Mouse (Mus musculus): Measurements from ENCODE around the gene Aox1.
"Not testable (repeated sequence)": the region's sequence is repeated elsewhere in the genome, so short reads cannot be mapped to it uniquely, and the experiment has no call there.

Aox1 gene

DNA sequence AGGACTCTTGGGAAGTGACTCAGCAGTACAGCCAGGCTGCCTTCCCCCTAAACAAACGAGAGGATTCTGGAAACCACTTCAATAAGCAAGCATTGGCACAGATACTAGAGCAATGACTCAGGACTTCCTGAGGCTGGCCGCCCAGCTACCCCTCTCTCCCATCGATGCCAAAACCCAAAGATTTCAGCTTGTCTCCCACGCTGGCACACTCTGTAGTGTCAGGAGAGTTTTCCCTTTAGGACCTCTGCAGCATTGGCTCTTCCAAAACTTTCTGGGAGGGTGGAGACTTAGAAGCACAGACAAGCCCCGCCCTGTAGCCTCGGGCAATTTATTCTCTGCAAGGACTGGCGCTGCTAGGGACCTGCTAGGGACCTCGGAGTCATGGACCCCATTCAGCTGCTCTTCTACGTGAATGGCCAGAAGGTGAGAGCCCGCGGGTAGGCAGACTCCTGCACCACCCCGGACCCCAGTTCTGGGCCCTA lies at the start of gene Aox1:
Gene Aox1 (plus strand): TSS at position 296 of the 482 bp plus-strand sequence.
- DNase-seq (ENCODE audit: low spot score): peak; percentile 32

DNA sequence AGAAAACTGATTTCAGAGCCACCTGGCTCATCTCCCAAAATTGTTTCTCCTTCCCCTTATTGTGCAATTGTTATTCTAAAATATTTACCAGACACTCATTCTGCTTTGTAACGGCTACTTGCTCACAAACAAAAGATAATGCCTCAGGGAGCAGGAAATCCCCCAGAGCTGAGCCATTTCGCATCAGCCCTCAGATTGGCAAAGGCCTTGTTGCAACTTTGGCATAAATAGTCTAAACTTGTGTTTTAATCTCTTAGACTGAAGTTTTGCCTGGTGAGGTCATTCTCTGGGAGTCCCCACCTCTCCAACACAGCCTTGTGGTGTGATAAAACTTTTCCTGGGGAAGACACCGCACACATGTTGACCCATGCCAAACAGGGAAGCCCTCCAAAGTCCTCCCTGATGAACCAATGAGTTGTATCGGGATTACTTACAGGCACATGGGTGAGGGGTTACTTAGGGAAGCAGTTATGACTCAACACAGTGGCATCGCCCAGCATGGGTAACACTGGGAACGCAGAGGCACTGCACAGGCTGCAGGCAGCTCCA lies 40.6 kb upstream of the Aox1 start:
- no peak for DNase-seq (ENCODE audit: low spot score)

DNA sequence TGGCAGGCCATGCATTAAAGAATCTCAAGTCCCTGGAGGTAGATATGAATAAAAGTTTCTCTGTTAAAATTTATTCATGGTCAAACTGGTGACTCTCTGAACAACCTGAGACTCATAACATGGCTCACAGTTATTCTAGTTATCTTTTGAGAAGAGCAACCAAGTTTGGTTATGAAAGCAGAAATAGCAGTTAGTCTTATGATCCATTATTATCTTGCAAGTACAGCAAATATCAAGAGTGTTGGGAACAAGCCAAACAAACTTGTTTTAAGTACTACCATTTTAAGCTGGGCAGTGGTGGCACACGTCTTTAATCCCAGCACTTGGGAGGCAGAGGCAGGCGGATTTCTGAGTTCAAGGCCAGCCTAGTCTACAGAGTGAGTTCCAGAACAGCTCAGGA lies 38.5 kb upstream of the Aox1 start:
- no peak for DNase-seq (ENCODE audit: low spot score)

DNA sequence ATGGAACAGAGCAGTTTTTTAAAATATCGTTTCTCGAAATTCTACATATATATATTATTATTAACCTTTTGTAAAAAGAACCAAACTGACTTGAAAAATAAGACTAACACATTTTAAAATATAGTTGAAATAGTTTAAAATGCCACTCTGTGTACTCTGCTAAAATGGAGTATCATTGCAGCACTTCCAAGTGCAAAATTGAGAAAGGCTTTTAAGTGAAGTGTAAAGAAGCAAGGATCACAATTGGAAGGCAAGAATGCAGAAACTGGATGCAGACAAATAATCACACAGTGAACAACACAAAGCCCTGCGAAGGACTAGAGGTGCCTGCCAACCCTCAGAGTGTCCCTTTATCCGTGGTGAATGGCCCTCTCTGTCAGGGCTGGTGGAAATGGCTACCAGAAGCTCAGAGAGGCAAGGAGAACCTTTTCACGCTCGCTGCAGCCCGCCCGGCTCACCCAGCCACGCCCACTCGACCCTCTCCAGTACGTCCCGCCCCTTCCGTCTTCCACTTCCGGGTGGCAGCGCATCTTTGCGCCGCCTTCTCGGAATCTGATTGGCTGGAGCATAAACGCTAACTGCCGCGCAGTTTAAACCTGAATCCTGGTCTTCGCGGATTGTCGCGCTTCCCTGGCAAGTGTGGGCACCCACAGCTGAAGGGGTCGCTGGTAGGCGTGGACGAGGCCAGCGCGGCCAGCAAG lies 34.1 kb upstream of the Aox1 start, which contains the start of gene Sgo2a:
Gene Sgo2a (plus strand): TSS at position 540 of the 701 bp plus-strand sequence.
- DNase-seq (ENCODE audit: low spot score): peak; percentile 93

DNA sequence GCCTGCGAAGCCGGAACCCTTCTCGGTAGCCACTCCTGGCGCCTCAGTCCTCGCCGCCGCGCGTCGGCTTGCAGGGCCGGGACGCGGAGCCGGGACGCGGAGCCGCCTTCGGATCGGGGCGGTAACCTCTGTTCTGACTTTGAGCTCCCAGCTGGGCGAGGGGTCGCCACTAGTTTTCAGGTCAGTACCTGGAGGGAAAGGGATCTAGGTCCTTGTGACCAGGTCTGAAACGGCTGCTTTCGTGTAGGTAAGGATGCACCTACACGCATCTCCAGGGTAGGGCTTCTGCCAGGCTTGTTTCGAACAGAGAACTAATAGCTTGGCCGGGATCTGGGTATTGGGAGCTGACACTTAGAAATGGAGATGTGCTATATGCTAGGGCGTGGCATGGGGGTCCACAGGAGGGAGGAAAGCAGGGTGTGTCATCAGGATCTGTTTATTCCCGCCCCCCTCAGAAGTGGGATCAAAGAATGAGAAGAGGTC lies 33.6 kb upstream of the Aox1 start:
- no peak for DNase-seq (ENCODE audit: low spot score)

DNA sequence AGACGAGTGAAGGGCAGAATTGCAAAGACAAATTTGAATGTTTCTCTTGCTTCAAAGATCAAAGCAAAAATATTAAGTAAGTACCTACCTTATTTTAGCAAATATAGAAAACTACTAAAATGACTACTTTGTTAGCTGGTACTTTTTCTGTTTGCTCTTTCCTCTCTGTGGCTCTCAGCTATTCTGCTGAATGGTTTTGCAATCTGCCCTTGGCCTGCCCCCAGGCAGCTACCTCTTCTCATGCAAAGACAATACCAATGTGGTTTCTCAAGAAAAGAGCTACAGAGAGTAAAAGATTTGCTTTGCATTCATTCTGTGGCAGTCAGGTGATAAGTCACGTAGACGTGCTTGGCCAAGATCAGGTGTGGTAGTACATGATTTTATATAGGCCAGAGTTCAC lies 31.6 kb upstream of the Aox1 start:
- no peak for DNase-seq (ENCODE audit: low spot score)

DNA sequence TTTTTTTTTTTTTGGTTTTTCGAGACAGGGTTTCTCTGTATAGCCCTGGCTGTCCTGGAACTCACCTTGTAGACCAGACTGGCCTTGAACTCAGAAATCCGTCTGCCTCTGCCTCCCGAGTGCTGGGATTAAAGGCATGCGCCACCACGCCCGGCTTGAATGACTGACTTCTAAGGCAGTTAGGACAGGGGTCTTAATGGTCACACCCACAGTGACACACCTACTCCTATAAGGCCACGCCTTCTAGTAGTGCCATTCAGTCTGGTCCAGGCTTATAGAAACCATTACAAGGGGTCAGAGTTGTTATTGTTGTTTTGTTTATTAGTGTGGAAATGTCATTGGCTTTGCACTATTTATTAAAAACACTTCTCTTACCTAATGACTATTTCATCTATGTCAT lies 23.3 kb upstream of the Aox1 start:
- not testable (repeated sequence) for DNase-seq (ENCODE audit: low spot score)

DNA sequence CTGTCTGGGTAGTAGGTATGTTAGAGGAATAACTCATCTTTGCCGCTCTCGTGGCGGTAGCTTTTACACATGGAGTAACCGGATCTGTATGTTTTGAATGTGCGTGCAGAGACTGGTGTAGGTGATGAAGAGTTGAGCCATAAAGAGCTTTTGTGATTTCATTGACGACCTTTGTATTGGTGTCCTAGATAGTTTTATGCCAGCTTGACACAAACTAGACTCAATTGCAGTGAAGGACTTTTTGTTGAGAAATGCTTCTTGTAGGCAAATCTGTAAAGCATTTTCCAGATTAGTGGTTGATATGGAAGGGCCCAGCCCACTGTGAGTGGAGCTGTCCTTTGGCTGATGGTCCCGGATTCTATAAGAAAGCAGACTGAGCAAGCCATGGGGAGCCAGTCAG lies 10.9 kb upstream of the Aox1 start, which contains the start of gene Kctd18:
Gene Kctd18 (minus strand): TSS at position 101 of the 400 bp plus-strand sequence.
- no peak for DNase-seq (ENCODE audit: low spot score)

DNA sequence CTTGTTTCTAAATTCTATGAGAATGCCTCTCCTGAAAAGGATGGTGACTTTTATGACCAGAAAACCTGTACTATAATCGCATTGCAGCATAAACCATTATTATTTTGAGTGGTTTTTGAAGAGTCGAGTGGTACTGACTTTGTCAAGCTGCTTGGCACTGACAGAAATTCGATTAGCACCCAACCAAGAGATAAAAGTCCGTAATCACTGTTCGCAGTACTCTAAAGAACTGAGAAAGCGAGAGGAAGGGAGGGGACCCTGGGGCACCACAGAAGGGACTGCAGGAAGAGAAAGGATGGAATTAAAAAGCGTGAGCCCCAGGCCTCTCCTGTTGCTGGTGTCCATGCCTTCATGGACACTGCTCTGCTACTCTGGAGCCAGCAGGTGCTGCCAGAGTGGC lies 2.0 kb upstream of the Aox1 start:
- DNase-seq (ENCODE audit: low spot score): peak; percentile 17

DNA sequence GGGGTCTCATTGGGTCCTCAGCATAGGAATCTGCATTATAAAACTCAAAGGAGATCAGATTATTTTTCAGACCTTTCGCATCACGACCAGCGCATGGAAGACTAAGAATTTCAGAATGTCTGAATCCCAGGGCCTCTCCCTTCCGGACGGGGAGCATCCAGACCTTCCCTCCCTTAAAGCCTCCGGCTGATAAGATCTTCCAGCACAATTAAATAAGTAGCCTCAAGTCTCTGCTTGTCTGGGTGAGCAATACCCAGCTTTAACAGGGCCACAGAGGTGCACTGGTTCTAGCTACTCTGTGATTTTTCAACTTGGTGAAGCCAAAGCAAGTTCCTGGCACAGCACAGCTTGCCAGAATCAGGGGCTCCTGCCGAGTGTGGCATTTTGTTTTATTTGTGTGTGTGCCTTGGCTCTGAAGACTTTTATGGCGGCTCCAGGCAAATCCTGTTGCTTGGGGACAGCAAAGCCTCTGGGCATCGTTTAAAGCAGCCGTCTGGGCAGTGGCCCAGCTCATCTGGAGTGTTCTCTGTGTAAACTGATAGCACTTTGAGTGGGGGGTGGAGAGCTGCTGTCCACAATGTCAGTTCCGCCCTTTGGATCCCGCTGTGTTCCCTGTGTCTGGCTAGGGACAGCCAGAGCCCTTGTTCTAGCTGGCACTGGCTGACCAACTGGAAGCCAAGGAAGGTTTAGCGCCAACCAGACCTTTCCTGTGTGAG lies 583 bp downstream of the Aox1 start:
- DNase-seq (ENCODE audit: low spot score): no peak

DNA sequence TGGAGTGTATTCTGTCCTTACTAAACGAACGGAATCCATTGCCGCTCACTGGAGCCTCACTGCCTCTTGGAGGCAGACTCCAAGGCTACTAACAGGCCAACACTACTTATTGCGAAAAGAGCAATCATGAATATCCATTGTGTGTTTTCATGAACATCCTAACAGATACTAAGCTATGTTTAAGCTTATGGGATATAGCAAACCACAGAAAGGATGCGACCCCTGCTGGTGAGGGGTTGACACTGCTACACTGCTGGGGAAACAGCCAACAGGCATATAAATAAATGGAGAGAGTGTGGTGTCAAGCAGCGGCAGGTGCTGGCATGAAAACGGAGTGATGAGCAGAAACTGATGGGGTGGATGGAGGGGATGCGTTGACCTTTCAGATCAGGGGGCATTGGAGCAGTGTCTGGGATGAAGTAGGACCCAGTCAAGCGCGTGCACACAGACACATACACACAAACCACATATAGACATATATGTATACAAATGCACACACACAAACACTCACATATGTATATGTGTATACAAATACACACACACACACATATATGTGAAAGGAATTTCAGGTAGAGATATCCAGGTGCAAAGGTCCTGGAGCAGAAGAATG lies 1.5 kb downstream of the Aox1 start:
- DNase-seq (ENCODE audit: low spot score): peak; percentile 67

DNA sequence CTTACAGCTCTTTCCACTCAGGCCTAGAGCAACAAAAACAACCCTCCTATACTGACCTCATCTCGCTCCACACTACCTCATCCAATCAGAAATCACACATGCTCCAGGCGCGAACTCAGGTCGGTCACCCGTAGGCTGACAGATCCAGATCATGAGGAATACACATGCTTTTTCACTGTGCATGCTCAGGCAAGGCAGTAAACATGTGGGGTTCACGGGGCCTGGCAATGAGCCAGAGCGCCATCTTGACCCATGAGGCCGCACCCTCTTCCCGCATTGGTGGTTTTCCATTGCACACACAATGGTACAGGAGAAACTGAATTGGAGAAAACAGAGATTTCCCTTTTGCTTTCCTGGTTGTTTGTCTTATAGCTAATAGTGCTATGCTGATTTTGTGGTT lies 7.6 kb downstream of the Aox1 start:
- DNase-seq (ENCODE audit: low spot score): not testable (repeated sequence)

DNA sequence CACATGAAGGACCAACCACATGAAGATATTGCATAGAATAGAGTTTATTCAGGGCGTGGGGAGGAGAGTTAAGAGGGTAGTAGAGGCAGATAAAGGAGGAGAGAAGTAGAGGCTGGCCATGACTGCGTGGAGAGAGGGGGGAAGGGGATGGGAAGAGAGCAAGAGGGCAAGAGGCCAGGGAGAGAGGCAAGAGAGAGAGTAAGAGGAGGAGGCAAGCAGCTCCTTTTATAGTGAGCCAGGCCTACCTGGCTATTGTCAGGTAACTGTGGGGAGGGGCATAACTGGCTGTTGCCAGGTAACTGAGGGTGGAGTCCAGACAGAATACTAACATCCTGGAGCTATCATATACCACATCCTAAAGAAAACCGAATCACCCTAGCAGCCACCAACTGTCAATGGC lies 15.3 kb downstream of the Aox1 start:
- no peak for DNase-seq (ENCODE audit: low spot score)

DNA sequence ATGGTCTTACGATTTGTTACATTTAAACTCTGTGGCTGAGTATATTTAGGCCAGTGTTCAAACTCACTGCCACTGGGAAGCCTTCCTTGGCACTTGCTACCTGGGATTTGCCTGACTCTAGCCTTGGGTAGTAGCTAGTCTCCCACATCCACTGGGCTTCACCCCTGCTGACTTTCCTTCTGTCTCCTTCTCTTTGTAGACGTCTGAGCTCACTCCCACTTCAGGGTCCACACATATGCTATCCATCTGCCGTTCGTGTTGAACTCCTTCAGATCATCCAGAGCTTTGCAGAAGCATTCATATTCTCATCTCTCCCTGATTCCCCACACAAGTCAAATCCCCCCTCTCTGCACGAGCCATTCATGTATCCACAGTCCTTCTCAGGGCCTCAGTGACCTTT lies 15.8 kb downstream of the Aox1 start:
- DNase-seq (ENCODE audit: low spot score): no peak

DNA sequence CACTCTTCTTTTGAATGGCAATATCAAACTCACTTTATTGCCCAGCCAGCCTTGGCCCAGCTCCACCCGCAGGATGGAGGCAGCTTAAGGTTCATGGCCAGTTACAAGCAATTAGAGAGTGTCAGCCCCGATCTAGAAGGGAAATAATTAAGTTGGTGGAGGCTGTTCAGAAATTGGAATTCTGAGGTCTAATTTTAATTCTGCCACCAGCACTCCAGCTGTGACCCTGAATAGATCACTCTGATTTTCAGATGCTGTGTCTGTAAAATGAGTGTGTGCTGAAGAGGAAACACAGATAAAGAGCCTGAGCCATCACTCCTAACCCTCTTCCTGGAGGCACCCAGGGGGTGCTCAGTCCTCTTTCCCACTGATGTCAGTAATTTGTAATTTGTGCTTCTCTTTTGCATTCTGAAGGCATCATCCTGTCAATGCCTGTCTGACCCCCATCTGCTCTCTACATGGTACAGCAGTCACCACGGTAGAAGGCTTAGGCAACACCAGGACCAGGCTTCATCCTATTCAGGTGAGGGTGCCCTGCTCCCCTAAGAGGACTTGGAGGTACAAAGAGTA lies 17.1 kb downstream of the Aox1 start:
- DNase-seq (ENCODE audit: low spot score): no peak

DNA sequence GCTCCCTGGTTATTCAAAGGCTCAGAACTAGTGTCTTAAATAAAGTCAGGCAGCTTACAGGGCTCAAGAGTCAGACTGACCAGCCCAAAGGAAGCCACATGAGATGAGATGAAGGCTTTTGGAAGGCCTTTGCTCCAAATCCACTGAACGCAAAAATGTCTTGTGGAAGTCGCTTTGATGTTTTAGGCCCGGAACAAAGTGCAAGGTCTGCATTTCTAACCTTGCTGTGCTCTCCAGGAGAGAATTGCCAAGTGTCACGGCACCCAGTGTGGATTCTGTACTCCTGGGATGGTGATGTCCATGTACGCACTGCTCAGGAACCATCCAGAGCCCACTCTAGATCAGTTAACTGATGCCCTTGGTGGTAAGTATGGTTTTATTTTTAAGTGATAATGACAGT lies 19.4 kb downstream of the Aox1 start:
- DNase-seq (ENCODE audit: low spot score): no peak

DNA sequence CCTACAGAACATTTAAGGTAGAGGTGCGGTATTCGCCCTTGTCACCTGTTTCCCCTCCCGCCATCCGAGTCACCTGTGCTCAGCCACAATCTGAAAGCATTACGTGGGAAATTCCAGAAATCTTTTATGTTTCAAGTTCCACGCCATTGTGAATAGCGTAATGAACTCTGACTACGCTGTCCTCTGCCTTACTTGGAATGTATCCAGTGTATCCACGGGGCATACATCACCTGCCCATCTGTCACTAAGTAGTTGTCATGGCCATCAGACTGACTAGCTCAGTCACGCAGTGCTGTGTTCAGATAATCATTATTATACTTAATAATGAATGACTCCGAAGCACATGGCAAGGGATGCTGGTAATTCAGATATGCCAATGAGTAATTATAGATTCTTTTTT lies 25.9 kb downstream of the Aox1 start:
- no peak for DNase-seq (ENCODE audit: low spot score)

DNA sequence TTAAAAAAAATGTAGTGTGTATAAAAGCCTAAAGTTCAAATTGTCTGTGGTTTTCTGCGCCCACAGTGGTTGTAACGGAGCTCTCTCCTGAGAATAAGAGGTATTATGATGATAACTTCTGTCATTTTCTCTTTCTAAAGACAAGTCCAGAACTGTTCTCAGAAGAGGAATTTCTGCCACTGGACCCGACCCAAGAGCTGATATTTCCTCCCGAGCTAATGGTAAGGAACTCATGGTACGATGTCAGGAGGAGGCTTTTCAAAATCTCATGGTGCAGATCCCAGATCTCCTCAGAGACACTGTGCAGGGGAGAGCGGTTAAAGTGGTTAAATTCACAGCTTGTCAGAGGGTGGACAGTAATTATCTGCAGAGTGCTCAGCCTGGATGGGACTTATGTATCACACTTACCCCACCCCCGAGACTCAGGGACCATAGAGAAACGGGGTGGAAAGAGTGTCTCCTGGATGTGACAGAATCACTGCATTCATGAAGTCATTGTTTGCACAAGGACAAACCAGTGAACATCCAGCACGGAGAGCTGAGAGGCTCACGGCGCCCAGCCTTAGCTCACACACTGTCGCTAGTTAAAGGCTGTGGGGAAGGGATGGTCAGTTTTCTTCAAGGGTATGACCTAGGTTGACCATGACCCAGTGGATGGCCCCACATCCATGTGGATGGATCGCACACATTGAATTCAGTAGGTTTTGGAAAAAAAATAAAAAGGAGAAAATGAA lies 26.5 kb downstream of the Aox1 start:
- DNase-seq (ENCODE audit: low spot score): no peak

DNA sequence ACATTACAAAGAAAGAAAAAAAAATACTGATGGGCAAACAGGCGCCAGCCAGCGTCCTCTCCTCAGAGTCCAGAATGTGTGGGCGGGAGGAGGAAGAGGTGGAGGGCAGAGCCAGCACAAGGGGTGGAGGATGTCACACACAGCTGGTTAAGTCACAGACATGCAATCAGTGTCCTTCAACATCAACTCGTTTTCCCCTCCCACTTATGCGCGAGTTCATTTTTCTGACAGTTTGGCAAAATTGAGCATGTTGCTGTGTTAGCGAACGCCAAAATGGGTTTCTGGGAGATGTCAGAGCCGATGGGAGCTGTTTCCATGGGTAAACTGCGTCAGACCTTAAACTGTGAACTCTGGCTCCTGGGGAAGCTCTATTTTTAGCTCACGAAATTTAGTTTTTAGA lies 27.2 kb downstream of the Aox1 start:
- no peak for DNase-seq (ENCODE audit: low spot score)

DNA sequence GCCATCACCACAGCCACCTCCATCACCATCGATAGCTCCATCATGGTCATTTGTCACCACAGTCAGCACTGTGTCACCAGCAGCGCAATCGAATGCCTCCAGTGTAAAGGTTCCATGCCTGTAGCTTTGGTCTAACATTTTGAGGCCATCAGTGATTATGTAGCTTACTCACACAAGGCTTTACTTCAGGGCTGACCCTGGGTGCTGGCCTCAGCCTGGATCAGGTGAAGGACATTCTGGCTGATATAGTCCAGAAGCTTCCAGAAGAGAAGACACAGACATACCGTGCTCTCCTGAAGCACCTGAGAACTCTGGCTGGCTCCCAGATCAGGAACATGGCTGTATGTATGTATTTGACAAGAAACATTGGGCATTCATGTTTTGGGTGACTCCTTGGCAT lies 29.1 kb downstream of the Aox1 start:
- no peak for DNase-seq (ENCODE audit: low spot score)

DNA sequence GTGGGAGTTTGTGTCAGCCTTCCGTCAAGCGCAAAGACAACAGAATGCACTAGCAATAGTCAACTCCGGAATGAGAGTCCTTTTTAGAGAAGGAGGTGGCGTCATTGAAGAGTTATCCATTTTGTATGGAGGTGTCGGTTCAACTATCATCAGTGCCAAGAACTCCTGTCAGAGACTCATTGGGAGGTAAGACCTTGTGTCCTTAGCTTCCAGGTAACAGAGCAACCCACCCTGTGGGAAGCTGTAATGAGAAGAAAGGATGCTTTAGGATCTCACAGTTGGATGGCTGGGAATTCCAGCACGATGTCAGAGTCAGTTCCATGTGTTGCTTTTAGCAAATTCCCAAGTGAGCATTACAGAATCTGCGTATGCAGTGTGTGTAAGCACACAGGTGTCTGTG lies 32.4 kb downstream of the Aox1 start:
- no peak for DNase-seq (ENCODE audit: low spot score)

DNA sequence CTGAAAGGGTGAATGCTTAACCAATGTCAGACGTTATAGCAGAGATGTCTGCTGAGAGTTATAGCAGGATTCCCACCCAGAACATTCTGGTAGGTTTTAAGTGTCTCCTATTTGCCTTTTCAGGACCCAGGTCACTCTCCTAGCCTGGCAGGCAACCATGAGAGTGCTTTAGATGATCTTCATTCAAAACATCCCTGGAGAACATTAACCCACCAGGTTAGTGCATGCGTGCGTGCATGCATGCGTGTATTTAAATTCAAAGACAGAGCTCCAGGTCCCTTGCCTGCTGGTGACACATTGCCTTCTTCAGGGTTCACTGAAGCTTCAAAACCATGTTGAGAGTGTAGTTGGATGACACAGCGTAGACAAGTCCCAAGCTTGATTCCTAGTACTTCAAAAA lies 35.4 kb downstream of the Aox1 start:
- DNase-seq (ENCODE audit: low spot score): no peak
